Mouse (Mus musculus) embryonic fibroblast, embryonic 13.5 days (primary cell): ENCODE measurements around the gene Rcc1. TPM values are rescaled to one million over a fixed set of nuclear protein-coding genes. Genes with fewer than 3 reads are reported as not detected.
A peak's percentile ranks its signal among the peaks of the same experiment; 100 is the strongest.

Experiments
- H3K27ac ChIP-seq: 2 replicates; pipeline ENCODE4 v1.5.1; 2012; ENCODE audit warnings: low read length, control low read depth, inconsistent platforms; ENCODE audit not compliant: insufficient read depth
- H3K4me1 ChIP-seq: 2 replicates; pipeline ENCODE4 v1.6.1; 2011; ENCODE audit warnings: low read length; ENCODE audit not compliant: control insufficient read depth, insufficient read depth
- H3K4me3 ChIP-seq: 2 replicates; pipeline ENCODE4 v1.5.1; 2011; ENCODE audit warnings: mild to moderate bottlenecking, control low read depth, low read length; ENCODE audit not compliant: insufficient read depth
- CTCF ChIP-seq: IDR thresholded peaks from 2 replicates; pipeline ENCODE4 v1.5.1; 2011; ENCODE audit warnings: mild to moderate bottlenecking, control low read depth, low read length, moderate library complexity, borderline replicate concordance; ENCODE audit not compliant: insufficient read depth
- POLR2A ChIP-seq: IDR thresholded peaks from 2 replicates; pipeline ENCODE4 v1.6.1; 2011; ENCODE audit warnings: low read depth, mild to moderate bottlenecking, control low read depth, low read length, moderate library complexity
- polyA plus RNA-seq: library from polyadenylated mRNA; stranded (reverse); fragments of >200 nt; gene quantifications from 2 replicates; pipeline ENCODE4 v1.2.4, GENCODE M21; 2011; ENCODE audit warnings: low read depth; ENCODE audit not compliant: missing spikeins, insufficient read length

Gene Rcc1
- polyA plus RNA-seq, 1 experiment: 34.4 TPM

- Histone ChIP-seq H3K4me3 (no peak overlapping the region), H3K27ac (no peak overlapping the region), H3K4me1 (peaks cover 2% of the 10 kb centered on the region; the same call in 1 of the 2 replicates)
- TF ChIP-seq POLR2A: no peak
- TF ChIP-seq CTCF: no peak
These were observed 32.5 kb upstream of the Rcc1 start for GRCm38 (mm10) chr4:132385771-132386410.

- H3K27ac ChIP-seq: no peak overlapping the region
- no peaks in the 10 kb centered on the region for H3K4me1 ChIP-seq
- H3K4me3 ChIP-seq: no peak overlapping the region
- TF ChIP-seq POLR2A: no peak
- TF ChIP-seq CTCF: no peak
These were observed 30.1 kb upstream of the Rcc1 start for GRCm38 (mm10) chr4:132383455-132383854.

- Histone ChIP-seq H3K27ac (no peak overlapping the region), H3K4me1 (no peaks in the 10 kb centered on the region), H3K4me3 (no peak overlapping the region)
- TF ChIP-seq CTCF (no peak), POLR2A (no peak)
These were observed 28.9 kb upstream of the Rcc1 start for GRCm38 (mm10) chr4:132382296-132382695.

- no peaks in the 10 kb centered on the region for H3K4me1 ChIP-seq
- H3K4me3 ChIP-seq: no peak overlapping the region
- no peak for TF ChIP-seq POLR2A
- no peak for TF ChIP-seq CTCF
- H3K27ac ChIP-seq: no peak overlapping the region
These were observed 27.7 kb upstream of the Rcc1 start for GRCm38 (mm10) chr4:132380965-132381616.

GRCm38 (mm10) chr4:132373820-132374219 lies 20.4 kb upstream of the Rcc1 start:
- Histone ChIP-seq H3K27ac (no peak overlapping the region), H3K4me1 (peaks cover 7% of the 10 kb centered on the region)
- TF ChIP-seq CTCF (no peak), POLR2A (no peak)

GRCm38 (mm10) chr4:132369953-132370750 lies 16.7 kb upstream of the Rcc1 start:
- Histone ChIP-seq H3K27ac (0 out of 2 replicates have a peak overlapping the region, but pooled peaks have one; percentile 45), H3K4me3 (no peak overlapping the region), H3K4me1 (peaks cover 7% of the 10 kb centered on the region)
- no peak for TF ChIP-seq POLR2A
- TF ChIP-seq CTCF: no peak

More at GRCm38 (mm10) chr4:132373820-132374219, 20.4 kb upstream of the Rcc1 start:
- no peak overlapping the region for H3K4me3 ChIP-seq

- TF ChIP-seq CTCF (no peak), POLR2A (no peak)
These were observed 14.2 kb upstream of the Rcc1 start for GRCm38 (mm10) chr4:132367480-132368201.

GRCm38 (mm10) chr4:132365450-132366060 lies 12.2 kb upstream of the Rcc1 start:
- H3K27ac ChIP-seq: no peak overlapping the region
- H3K4me1 ChIP-seq: peaks cover 5% of the 10 kb centered on the region
- H3K4me3 ChIP-seq: no peak overlapping the region
- no peak for TF ChIP-seq POLR2A
- TF ChIP-seq CTCF: no peak

More at GRCm38 (mm10) chr4:132367480-132368201, 14.2 kb upstream of the Rcc1 start:
- Histone ChIP-seq H3K4me3 (no peak overlapping the region), H3K27ac (no peak overlapping the region), H3K4me1 (peaks cover 5% of the 10 kb centered on the region)

- Histone ChIP-seq H3K4me1 (no peaks in the 10 kb centered on the region), H3K27ac (no peak overlapping the region), H3K4me3 (no peak overlapping the region)
- TF ChIP-seq POLR2A (no peak), CTCF (no peak)
These were observed 10.1 kb upstream of the Rcc1 start for GRCm38 (mm10) chr4:132363487-132363886.
